Mouse (Mus musculus): ENCODE results near the gene Ccdc92b.

GRCm38 (mm10) chr11:74623693-74624092 lies 4.3 kb downstream of the Ccdc92b start:
- TF ChIP-seq GATA1 (IDR thresholded peaks at IDR 0.05; ENCODE audit: borderline replicate concordance, low read length) (no peak), FLI1 (IDR thresholded peaks at IDR 0.05; ENCODE audit: low read length) (no peak)
